Mouse (Mus musculus) spleen, postnatal 10 days (tissue): ENCODE results near the gene Sp2.

ENCODE experiments used
- DNase-seq, 2 experiments: peaks; one replicate each; pipeline ENCODE4 v3.0.0; 2021 to 2022; ENCODE audit warnings: low spot score in 2 of 2

The Sp2 gene

DNA sequence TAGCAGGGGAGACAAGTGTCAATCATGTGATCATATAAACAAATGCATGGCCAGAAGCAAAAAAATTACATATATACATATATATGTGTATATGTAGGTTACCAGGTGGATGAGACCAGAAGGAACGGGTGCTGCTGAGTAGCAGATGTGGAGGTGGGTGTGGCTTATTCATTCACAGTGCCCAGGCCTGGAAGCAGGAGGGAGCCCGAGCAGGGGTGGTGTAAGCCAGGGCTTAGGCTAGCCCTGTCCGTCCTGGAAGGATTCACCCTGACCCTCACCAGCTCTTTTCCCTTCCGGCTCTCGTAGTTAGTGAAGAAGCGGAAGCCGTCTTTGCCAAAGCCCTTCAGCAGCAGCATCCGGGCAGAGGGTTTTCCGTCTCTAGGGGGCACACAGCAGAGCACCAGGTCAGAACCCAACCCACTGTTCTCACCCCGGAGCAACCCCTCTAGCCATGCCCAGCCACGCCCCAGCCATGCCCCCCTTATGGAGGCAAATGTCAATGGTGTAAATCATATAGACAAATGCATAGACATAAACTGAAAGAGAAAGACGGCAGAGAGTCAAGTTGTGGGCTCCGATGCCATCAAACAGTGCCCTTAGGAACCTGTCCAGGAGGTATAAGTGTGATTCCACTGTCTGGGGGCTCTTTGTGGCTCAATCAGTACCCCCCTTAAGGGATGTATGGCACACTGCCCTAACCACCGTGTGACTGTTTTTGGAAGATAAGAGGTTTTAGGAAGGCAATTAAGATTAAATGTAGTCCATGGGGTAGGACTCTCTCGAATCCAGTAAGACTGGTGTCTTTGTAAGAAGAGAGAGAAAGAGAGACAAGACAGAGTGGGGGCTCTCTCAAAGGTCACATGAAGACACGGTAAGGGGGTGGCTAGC, 41.9 kb downstream of the Sp2 start:
- DNase-seq, result peak; percentile 61 to 73

DNA sequence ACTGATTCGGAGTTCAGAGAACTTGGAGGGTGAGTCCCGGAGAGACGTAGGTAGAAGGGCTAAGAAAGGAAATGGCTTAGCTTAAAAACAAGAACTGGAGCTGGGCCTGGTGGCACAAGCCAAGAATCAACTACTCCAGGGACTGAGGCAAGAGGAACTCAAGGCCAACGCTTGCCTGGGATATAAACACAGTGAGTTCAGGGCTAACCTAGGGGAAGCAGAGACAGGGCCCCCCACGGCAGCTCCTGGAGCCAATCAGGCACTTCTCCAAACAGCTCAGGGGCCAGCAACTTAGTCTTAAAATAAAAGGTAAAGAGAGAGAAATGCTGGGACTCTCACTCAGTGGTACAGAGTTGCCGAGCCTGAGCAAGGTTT, 44.3 kb downstream of the Sp2 start:
- DNase-seq, result no peak

DNA sequence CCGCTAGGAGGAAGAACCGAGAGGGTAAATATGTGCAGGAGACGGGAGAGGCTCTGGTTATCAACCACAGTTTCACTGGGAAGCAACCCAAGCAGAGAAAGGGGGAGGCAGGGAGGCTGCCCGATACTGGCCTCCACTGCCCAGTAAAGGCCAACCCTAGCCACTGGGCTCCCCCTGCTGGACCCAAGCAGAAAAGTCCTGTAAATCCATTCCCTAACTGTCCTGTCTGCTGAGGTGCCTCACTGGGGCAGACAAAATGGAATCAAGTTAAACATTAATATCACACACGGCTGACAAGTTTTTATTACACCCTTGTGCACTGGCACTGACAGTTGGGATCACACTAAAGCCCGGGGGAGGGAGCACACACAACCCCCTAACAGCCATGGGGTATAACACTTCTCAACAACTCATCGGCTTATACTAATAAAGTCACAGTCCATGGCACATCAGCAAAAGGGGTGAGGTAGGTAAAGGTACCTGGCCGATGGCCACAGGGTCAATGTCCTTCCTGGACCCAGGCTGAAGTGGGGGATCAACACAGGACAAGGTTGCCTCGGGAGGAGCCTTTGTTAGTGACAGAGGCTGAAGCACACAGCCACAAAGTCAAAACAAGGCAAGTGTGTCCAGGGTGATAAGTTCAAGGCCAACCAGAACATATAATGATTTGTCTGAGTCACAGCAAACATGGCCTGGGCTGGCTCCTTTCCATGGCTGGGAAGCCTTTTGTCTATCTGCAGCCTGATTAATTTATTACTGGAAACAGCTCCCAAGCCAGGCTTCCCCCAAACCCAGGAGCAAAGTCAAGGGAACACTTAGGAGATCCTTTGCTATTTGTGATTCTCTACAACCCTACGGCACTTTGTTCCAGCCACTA, 45.0 kb downstream of the Sp2 start:
- peak; percentile 66 to 77 for DNase-seq

DNA sequence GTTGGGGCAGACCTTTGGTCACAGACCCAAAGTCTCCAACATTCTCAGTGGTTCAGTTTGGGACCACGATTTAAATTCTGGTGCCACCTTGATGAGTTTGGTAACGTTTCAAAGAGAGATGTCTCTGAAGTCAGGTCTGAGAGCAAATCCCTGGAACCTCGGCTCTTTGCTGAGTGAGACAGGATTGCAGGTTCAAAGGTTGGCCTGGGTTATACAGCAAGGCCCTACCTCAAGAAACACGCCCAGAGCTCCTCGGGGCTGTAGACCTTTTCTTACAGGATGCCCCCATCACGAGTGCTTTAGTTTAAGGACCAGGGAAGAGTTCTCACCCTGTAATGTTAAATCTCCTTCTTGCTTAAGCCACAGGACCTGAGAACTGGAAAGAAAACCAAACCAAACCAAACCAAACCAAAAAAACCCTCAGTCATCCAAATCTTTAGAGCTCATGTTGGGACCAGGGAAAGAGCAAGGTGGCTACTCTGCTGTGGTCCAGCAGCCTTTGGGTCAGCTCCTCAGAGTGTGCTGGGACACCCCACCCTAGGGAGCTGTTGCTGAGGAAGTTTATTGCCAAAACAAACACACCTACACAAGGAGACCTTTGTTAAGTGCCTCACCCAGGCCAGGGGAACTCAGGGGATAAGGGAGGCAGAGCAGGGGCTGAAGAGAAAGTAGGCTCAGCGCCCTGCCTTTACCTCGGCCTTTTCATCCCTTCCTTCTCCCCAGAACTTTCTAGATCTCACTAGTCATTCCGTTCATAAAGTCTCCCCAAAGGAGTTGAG, 46.7 kb downstream of the Sp2 start:
- DNase-seq, result no peak

DNA sequence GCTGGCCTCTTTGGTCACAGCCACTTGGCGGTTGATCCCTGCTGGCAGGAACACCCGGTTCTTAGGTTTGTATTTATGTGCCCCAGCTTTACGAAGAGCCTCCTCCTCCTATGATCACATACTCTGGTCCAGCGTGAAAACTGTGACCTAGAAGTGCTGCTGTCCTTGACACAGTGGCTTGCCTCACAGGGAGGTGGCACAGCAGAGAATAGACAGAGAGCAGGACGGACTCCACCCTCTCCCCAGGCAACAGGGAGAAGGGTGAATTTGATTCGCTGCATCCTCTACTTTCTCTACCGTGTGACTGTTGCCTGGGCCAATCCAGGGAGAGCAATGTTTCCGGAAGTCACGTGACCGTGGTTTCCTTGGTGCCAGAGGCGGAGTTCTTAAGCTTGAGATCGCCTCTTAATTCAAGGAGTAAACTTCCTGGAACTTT, 47.8 kb downstream of the Sp2 start:
- peak; percentile 37 to 75 for DNase-seq

DNA sequence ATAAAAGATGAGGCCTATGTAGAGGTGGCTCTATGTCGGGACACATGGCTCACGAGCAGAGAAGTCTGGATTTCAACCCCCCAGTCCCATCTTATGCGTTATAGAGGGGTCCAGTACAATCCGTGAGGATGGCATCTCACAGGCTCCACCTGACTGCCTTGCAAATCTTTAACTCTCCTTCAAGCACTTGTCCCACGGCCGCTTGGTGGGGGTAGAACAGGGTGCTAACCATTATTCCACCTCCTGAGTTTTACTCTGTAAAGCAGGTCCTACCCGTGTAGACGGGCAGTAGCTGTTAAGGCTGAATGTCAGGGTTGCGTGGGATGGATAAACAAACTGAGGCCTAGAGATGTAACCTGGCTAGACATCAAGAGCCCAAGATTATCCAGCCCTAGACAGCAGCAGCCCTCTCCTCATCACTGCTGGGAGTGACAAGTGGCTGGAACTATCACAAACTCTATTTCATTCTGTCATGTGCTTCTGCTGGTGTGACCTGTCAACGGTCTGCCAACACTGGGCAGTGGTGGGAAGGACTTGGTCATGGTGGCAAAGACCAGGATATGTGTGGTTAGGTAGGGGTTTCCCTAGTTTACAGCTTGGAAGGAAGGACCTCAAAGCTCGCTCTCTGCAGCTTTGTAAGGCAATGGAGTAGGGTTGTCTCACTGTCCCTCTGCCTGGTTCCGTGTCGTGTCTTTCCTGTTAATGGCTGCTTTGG, 49.0 kb downstream of the Sp2 start:
- no peak for DNase-seq

DNA sequence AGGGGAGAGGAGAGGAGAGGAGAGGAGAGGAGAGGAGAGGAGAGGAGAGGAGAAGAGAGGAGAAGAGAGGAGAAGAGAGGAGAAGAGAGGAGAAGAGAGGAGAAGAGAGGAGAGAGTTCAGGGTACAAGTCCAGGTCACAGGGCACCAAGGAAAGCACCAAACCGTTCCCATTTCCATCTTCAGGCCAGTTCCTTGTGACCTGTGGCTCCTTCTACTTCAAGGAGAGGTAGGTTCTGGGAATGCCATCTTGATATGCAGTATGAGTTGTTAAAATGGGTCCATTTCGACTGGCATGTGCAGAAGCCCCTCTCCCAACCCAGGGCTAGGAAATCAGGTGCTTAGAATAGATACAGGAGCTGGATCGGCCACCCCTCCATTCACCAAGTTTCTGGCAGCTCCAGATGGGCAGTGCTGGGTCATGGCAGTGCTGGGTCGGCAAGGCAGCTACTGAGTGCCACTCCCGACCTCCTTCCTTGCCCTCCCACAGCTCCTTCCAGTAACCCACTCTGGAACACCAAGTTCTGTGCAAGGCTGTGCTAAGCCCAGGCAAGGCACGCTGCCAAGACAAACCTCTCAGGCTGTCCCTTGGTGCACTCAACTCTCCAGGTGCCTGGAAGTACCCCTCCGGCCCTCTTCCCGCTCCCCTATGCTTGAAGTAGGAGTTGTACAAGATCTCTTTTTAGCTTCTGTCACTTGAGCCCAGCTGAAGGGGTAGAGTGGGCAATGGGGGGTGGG, 51.3 kb downstream of the Sp2 start:
- no peak for DNase-seq

DNA sequence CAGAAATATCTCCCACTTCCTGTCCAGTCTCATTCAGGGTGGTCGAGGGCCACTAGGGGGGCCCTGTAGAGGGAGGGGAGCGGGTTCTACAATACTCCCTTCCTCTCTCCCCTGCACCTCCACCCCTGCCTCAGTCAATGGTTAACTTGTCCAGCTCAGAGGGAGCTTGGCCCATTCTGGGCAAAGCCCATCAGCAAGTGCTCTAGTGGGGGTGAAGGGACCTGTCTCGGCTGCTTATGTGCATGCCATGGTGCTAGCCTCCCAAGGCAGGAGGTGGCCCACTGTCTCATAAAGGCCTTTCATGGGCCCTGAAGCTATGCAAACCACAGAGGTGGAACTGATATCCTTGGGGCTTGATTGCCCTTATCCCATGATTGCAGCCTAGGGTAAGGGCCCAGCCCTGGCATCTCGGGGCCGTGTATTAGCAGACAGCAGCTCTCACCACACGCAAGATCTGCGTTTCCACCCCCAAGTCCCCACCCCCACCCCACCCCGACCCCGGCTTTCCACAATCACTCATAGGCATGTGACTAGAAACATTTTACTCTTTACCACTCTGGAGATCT, 52.9 kb downstream of the Sp2 start:
- no peak for DNase-seq

DNA sequence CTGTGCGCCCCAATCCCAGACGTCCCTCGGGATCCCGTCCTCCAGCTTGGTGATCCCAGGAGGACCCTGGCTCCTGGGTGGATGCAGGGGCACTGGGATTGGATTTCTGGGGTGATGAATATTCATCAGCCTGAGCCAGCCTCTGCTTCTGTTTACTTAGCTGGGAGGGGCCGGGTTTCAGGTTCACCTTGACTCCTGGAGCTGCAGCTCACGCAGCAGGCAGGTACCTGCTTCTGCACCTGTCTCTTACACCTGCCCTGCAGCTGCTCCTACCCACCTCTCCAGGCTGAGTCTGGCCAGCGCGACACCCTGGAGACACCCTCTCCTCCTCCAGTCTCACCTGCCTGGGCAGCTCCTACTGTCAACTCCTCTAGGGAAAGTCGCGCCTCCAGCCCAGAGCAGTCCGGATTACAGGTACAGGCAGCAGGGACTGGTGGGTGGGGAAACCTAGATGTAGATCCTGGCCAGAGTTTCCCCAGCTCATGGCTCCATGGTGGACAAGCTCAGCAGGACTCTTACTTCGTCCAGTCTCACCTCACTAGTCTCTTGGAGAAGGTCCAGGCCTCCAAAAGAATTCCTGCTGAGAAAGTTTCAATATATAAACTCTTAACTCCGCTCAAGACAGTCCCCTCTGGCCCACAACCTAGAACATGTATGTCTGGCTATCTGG, 53.5 kb downstream of the Sp2 start:
- no peak for DNase-seq

DNA sequence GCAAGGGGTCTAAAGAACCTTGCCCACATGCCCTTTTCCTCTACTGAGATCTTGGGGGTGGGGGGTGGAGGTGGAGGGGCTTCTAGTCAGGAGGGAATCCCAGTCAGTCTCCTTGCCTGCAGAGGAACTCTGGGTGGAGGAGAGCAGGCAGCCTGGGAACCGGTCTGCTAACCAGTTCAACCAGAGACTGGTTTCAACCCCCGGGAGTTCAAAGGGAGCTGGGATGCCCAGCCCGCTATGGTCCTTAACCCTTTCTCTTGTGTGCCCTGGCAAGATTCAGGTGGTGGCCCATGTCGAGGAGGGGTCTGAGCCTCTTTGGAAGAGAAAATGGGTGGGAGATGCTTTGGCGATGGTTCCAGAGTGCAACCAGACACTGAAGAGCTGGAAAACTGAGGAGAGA, 54.1 kb downstream of the Sp2 start:
- DNase-seq, result no peak

DNA sequence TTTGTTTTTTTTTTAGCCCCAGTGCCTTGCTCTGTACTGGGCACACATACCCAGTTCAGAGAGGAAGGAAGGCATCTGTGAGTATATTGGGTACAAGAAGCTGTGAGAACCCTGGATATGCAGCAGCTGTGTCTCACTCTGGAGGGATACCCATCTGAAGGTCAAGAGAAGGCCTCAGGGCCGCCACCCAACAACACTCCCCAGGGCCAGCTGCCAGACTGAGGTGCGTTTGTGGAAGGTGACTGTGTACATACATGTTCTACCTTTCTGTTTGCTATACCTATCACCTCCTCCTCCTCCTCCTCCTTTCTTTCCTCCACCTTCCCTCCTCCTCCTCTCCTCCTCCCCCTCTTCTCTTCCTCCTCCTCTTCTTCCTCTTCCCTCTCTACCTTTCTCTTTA, 54.7 kb downstream of the Sp2 start, which contains the start of gene Prr15l:
TSS of gene Prr15l (plus strand) at position 17 of the 400 bp plus-strand sequence.
- DNase-seq, result no peak

DNA sequence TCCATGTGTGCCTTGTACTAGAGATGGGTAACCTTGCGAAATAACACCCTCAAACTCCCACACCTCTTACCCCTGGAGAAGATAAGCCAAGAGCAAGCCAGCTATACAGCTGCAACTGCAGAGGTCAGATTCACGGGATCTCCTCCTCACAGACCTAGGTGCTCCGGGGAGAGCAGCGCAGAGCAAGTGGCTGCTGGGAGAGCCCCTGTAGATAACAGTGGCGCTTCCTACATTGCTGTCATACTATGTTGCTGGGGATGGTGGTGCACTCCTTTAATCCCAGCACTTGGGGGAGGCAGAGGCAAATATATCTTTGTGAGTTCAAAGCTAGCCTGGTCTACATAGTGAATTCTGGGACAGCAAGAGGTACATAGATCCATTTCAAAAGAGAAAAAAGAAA, 56.2 kb downstream of the Sp2 start:
- DNase-seq, result peak; percentile 48 to 62

DNA sequence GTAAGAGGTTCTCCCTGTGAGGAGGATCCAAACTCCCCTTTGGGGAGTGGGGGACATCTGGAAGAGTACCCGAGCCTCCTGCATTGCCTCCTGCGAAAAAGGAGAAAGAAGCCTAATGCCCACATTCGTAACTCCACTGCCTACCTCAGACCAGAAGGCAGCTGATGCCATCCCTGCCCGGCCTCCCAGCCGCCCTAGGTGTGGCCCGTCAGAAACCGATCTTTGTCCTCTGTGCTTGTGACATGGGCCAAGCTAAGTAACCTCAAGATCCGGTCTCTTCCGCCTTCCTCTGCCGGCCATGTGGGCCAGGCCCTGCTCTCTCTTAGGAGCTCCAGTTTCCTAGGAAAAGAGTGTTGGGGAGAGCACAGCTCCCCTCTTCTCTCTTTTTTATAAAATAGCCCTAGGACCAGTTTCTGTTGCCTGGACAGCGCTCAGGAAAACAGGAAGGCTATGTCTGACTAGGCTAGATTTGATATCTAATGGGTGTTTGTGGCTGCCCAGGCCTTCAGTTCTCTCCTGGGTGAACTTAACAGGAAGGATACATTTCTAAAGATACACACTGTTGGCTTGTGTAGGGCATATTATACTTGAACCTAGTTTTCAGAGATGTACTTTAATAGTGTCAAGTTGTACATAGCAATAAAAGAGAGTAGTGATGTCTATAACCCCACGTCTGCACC, 57.1 kb downstream of the Sp2 start:
- peak in 1 of 2 experiments; percentile 49 for DNase-seq

DNA sequence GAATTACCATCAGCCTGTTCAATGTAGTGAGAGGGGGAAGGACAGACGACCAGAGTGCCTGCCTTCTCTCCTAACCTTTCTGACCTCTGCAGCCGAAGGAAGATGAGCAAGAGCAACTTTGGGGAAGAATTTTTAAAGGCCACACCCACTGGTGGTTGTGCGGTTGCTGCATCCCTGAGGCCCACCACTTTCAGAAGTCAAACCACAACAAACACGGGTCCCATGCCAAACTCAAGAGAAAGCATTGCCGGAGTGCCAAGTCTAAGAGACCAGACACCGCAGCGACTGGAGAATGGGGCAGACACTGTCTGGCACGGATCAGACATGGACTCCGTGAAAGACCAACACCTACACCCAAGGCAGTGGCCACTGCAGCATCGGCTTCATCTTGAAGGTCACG, 57.9 kb downstream of the Sp2 start:
- peak in 1 of 2 experiments; percentile 57 for DNase-seq

DNA sequence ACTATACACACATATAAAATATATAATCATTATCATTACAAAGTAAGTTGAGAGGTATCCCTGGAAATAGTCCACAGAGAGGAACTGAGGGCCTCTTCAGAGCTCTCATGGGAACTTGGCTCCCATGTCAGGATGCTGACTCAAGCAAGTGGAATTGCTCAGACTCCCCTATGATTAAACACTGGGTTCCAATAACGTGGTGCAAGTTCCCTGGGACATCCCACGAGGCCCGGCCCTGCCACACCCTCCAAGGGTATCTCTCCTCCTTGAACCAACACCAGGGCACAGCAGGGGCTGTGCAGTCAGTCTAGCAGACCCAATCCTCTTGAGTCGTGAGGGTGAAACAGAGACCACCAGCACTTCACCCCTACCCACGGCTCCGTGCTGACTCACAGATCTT, 63.8 kb downstream of the Sp2 start:
- peak in 1 of 2 experiments; percentile 38 for DNase-seq

DNA sequence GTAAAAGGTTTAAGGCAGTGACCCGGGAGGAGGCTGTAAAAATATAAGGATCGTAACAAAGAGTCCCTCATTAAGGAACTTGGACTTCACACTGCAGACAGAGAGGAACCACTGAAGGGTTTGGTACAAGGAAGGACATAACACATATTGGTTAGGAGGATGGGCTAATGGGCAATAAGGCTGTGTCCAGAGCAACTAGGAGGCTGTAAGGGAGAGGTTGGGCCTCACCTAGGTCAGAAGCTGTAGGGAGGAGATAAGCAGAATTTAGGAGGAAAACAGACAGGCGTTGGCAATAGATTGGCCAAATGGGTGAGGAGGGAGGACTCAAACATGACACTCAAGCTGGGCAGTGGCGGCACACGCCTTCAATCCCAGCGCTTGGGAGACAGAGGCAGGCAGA, 65.3 kb downstream of the Sp2 start:
- peak; percentile 60 to 71 for DNase-seq

DNA sequence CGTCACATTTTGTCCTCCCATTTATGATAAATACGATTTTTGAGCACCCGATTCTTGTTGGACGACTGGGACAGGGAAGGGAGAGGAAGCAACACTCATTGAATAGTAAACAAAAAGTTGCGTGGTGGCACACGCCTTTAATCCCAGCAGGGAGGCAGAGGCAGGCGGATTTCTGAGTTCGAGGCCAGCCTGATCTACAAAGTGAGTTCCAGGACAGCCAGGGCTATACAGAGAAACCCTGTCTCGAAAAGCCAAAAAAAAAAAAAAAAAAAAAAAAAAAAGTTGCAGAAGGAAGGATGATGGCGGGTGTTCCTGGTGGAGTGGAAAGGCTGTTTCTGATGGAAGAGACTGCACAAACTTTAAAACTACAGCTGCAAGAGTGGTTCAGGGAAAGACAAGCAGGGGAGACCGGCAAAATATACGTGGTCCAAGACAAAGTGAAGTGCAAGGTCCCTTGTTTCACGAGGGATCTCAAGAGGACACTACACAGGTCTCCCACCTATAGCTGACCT, 65.8 kb downstream of the Sp2 start:
- no peak for DNase-seq

DNA sequence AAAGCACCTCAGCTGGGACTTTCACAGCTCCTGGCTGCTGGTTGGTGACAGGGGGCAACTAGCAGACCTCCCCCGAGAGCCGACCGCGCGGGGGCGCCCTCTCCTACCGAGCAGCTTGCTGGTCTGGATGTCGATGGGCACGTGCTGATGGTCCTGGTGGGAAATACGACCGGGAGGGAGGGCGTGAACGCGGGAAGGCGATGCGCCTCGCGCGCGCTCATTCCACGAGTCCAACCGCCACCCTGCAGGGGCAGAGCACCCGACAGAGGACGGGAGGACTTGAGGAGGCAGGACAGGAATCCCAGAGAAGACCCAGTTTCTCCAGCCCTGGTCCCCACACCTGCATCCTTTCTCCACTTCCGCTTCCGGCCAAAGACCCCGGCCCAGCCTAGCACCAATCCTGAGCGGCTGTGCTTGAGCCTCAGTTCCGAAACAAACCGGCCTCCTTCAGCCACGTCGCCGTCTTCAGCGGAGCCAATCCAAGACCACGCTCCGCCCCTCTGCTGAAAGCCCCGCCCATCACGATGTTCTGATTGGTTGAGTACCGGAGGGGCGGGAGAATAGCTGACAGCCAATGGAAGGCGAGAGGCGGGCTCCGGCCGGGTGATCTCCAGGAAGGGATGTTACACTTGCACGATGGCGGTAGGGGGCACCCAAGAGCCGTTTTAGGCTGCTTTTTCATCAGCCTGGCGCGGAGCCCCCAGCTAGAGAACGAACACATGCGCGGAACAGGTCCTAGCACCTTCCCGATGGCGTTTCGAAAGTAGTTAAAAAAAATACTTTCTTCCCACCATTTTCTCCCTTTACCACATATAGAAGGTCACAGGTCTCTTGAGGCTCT, 66.5 kb downstream of the Sp2 start, which contains the start of gene Cdk5rap3:
TSS of gene Cdk5rap3 (minus strand) at position 453 of the 841 bp plus-strand sequence.
- peak; percentile 100 for DNase-seq
